Mouse (Mus musculus) T-helper 2 cell (primary cell): ENCODE measurements around the gene Abca1.

Source experiments
- in situ Hi-C: fragments of 300-600 bp; cut with MboI, MseI; formaldehyde crosslinking; loops from one replicate; pipeline ENCODE4 v1.15.1; 2025; ENCODE audit warnings: high pct_unique_total_duplicates

The Abca1 gene

DNA sequence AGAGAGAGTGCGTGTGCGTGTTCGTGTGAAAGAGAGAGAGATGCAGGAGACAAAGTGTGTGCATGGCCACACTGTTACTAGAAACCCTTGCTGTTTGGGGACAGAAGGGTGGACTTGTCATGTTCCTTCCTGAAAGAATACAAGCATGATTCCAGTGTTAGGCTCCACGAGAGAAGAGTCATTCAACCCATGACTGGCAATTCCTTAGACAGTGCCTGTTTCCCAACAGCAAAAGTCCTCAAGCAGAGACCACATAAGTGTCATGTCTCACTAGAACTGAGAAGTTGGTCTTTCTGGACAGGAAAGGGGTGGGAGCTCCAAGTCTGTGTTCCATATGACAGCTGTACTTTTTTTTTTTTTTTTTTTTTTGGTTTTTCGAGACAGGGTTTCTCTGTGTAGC, 10.1 kb downstream of the Abca1 start:
- in situ Hi-C loops = no loop called here

DNA sequence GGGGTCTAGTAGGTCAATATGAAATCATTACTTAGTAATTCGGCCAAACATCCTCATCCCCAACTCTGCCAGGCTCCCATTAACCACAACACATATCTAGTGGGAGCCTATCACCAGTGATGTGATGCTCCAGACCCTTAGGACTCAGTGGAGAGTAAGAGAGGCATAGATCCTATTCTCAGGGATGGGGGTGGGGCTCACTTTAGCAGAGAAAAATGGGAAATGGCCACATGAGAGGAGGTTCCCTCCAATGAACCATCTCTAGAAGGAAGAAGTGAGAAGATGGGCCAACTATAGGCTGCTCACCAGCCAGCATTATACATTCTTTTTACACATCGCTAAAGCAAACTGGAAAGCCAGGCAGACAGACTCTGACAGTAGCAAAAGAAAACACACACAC, 10.9 kb downstream of the Abca1 start:
- in situ Hi-C loops = no loop called here

DNA sequence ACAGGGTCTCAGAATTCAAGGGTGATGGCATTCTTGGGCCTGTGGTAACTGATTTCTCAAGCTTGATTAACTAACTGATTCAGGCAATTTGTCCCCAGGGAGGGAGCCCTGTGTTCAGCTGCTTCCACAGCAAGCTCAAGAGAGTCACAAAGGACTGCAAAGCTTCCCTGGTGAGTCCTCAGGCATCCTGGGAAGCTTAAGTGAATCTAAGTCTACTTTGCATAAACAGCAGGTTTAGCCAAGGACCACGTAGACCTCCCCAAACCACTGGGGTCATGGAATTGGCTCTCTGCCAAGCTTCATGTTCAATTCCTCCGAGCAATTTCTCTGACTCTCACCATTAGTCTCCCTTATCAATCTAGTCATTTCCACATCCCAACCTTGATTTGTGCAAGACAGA, 12.2 kb downstream of the Abca1 start:
- in situ Hi-C loops = no loop called here

DNA sequence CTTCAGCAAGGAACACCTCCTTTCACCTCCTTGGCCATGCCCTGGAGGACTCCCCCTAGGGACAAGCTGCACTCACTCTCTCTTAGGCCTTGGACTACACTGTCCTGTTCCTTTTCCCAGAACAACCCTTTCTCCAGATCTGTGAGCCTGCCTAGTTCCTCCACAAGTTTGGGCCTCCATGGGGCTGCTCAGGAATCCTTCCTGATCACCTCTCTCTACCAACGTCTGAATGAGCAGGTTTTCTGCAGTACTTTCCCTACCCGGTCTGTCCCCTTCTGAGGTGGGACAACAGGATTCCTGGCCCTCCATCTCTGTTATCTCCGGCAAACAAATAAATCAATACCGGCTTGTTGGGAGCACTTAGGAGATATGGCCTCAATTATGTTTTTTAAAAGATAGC, 12.6 kb downstream of the Abca1 start:
- in situ Hi-C loops = no loop called here

DNA sequence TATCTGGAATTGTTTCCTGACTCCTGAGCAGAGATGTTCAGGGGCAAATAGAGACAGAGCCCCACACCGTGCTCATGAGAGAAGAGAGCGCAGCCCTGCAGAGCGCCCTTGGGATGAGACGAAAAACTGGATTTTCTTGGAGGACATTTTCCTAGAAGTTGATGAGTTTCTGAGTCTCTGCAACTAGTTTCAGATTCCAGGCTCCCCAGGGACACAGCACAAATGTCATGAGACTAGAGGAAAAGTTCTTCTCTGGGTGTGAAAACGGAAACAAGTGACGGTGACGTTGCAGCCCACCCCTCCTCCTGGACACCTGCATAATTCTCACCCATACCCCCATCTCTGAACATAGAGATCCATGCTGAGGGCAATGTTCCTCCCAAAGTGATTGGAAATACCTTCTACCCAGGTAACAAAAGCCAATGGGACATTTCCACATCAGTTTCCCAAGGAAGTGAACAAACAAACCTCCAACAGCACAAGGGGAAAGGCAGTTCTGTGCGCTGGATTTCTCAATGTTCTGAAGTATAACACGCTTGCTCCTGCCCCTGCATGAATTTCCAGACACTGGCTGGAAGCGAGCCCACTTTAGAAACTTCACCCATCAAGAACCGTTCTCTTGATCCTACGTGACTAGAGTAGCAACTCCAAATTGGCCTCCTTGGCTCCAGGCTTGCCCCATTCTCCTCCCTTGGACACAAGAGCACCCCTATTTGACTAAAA, 13.3 kb downstream of the Abca1 start:
- in situ Hi-C loops = no loop called here

DNA sequence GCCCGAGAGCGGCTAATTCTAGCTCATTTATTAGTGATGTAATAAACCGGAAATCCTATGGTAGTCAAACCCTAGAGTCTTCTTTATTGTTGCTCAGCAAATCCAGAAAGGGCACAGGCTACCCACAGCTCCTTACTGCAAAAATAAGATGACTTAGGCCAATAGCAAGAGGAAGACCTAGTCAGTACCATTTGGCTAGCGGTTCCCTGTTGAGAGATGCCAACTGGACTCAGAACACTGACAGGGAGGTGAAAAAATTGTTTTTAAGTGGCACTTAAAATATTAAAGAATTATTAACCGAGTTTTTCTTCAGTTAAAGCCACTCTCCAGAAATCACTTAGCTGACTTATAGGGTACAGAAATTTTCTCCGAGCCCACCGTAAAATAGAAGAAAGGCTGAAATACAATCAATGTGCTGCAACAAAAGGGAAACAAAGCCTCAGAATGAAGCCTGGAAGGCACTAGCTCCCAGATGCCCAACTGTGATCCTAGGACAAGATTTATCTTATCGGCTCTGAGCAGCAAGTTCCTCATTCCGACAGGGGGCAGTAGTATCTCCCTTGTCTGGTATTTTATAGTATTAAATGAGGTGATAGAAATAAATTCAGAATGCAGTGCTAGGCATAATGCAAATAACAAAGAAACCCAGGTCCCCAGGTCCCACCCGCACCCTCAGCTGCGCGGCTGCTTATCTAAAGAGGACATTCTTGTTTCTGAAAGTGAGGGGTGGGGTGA, 14.1 kb downstream of the Abca1 start:
- in situ Hi-C loops = no loop called here

DNA sequence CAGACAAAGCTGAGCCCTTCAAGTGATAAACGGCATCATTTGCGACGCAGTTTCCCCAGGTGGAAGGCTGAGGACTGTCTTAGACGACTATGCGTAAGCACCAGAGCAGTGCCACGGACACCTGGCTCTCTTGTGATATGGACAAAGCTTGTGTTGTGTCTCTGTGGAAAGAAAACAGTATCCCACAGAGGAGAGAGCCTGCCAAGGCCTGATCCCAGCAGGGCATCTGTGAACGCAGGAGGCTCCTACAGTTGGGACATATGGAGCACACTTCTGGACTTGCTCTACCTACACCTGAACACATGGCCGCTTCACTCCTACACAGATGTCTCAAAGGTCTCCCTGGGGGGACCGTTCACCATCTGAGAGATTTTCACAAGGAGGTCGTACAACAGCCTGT, 15.1 kb downstream of the Abca1 start:
- in situ Hi-C loops = no loop called here

DNA sequence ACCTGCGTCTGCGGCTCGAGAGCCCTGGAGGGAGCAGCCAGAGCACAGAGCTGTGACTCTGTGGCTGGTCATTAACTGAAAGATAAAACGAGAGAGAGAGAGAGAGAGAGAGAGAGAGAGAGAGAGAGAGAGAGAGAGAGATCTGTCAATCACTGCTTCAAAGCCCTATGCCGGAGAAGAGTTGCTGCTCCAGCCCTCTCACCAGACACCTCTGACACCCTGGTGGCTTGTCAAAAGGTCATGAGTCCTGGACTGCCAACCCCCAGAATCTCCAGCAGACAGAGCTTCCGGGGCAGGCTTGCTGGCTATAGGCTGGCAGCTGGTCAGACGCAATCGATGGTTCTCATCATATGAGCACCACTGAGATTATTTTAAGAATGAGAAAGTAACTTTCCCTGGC, 15.7 kb downstream of the Abca1 start:
- in situ Hi-C loops = no loop called here

DNA sequence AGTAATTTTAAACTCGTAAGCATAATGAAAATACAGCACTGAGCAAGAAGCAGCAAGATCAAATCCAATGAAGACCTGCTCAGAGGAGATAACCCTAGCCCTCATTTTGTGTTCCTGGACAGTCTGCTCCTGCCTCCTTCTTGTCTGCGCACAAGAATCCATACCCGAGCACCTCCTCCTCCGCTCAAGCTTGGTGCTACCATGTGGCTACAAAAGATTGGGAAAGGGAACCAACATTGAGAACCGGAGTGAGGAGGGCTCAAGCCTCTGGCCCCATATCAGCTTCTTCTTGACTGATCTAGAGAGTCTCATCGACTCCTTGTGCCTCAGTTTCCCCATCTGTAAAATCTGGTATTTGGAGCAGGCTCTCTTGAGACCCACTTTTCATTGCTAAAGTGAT, 19.0 kb downstream of the Abca1 start:
- in situ Hi-C loops = no loop called here

DNA sequence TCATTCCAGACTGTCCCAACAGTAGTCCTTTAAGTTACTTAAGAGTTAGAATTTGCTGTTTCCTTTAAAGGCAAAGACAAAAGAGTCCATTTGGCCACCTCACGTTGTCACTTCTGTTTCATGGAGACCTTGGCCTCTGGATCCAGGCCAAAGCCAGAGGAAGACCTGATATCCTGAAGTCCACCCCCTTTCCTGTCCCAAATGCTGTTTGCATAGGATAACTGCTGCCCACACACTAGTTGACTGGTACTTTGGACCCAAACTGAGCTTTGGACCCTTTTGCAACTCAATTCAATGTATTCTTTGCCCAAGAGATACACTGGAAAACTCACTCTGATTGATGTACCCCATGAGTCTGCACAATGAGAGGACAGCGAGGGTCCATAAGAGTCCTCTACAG, 20.2 kb downstream of the Abca1 start:
- in situ Hi-C loops = no loop called here

DNA sequence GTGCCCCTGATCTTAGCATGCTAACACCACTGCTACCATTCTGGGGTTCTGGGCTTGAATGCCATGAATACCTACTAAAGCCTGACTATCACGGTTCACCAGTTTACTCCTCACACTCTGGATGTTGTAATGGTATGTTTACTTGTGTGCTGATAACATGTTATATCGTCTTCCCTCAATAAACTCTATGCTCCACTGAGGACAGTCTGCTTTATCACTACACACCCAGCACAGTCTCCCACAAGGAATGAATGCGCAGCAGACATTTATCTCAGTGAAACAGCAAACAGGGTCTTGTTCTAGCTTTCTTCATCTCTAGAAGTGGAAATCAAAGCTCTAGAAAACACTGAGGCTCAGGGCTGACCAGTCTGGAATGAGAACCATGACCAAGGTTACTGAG, 20.7 kb downstream of the Abca1 start:
- in situ Hi-C loops = no loop called here

DNA sequence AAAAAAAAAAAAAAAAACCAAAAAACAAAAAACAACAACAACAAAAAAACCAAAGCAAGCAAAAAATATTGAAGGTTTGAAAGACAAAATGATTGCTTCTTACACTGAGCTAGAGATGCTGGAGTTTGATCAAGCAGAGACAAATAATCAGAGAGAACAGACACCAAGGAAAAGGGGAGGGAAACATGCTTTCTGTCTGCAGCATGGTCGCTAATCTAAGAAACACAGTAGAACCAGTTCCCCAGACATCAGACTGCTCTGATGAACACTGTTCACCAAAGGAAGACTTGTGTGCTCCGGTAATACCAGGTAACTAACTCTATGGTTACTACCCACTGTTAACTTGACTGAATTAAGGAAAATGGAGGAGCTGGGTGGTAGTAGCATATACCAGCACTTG, 22.6 kb downstream of the Abca1 start:
- in situ Hi-C loops = no loop called here

DNA sequence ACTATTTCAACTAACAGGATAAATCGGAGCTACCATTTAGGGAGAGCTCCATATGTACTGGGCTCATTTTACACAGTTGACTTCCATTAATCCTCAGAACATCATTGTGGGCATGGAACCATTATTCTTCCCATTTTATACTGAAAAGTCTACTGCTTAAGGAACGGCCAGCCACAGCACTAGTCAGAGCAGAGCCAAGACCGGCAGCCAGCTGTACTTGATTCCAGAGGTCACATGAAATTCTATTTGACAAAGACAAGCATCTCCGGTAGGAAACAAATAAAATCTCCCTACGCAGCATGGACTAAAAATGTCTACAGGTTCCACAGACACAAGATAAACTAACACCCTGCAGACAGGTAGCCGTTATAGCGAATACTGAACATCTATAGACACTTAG, 24.9 kb downstream of the Abca1 start:
- in situ Hi-C loops = no loop called here

DNA sequence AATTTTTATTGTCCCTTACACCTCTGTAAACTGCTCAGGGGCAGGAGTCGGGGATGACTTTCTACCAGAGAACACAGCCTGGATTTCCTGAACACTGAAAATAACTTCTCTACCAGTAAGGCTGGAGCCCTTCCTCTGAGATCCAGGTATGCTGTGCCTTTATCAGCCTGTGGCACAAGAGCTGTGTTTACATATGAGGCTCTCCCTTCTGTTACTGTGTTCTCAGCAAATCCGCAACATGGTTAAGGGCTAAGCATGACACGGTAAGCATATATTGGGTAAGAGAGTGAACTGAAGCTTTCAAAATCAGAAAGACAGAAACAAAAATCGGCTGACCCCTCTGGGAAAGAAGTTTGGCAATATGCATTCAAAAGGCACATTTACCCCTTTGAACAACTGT, 25.7 kb downstream of the Abca1 start:
- in situ Hi-C loops = no loop called here

DNA sequence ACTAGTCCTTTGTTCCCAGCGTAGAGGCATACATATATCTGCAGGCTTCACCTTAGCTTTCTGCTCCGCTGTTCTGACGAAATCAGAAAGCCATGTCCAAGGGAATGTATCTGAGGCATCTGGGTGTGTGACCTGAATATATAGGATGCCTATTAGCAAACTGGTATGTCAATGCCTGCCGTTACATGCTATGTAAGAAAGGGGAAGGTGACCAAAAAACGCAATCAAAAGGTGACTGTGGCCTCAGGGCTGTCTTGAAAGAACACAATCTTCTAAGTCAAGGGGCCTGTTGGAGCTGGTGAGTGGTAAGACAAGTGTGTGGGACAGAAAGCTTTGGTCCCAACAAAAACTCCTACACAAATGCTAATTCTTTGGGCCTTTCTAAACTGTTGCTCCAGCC, 28.2 kb downstream of the Abca1 start:
- in situ Hi-C loops = no loop called here

DNA sequence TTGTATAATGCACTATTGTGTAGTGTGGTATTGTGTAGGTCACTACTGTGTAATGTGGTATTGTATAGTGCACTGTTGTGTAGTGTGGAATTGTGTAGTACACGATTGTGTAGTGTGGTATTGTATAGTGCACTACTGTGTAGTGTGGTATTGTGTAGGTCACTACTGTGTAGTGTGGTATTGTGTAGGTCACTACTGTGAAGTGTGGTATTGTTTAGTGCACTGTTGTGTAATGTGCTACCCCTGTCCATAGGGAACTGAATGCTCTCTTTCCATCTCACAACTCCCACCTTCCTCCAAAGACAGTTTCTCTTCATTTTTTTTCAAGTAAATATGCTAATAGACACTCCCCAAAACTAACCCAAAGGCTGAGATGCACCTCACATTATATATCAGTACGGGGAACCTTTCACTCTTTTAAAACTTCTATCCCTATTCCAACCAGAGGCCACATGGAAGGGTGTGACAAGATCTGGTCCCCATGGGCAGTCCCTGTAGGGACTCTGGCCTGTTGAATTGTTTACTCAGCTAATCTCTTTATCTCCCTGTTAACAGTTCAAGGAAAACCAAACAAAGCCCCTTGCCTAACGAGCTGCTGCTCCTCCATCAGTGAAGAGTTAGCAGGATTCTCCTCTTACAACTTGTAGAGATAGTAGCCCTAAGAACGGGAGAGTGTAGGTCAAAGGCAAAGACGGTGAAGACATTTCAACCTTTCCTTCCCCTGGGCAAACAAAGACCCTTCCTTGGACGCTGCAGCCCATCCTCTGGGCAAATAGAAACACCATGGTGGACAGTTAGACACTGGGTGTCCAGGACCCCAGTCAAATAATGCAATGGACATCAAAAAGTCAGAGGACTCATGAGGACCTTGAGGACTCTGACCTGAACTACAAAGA, 28.8 kb downstream of the Abca1 start:
- in situ Hi-C loops = no loop called here

DNA sequence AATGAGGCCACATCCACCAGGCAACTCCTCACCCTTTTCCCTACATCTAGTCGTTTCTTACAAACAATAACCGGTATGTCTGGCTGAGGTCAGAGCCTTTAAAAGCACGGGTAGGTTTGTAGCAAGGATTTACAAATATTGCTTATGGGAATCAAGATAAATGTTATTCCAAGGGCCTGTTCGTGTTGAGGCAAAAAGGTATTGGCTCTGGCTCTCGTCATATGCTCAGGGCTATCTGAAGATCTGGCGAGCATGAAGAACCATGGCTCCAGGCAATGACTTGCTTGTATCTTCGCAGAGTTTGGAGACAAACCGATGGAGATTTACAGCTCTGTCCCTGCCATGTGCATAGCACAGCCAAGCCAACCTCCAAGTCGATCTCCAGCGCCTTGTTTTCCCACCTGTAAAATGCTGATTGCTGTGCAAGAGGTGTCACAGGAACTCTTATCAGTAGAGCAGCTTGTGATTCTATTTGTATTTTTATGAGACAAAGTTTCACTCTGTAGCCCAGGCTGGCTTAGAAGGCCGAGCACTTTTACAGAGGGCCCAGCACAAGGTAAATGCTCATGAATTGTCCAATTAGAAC, 29.9 kb downstream of the Abca1 start:
- in situ Hi-C loops = no loop called here

DNA sequence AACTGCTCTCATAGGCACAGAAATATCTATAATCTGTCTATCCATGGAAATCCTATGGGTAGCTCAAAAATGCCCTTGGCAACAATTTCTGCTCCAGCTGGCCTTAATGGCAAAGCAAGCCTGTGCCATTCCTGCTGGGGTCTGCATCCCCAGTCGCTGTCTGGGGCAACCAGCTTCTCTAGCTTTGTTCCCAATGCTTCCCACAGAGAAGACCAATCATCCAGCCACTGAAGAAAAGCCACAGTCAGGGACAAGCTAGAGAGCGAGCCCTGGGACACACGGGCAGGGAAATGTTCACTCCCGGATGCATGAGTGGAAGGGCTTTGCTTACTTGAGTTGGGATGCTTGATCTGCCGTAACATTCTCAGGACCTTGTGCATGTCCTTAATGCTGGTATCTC, 32.4 kb downstream of the Abca1 start:
- in situ Hi-C loops = no loop called here

DNA sequence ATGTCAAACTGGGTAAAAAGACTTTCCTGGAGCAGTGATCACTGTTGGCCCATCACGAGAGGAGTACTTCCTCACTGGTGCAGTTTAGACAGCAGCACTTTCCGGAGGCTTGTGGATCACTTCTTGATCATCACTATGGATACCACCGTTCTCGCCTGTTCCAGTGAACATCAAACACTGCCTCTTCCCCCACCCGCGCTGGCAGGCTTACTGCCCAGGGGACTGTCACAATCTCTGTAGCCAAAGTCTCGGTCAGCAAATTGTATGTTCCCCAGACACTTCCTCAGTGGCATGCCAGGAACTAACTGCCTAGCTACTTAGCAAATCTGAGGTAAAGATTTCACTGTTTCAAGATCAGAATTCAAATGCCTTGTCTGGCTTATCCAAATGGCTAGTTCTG, 32.9 kb downstream of the Abca1 start:
- in situ Hi-C loops = no loop called here

DNA sequence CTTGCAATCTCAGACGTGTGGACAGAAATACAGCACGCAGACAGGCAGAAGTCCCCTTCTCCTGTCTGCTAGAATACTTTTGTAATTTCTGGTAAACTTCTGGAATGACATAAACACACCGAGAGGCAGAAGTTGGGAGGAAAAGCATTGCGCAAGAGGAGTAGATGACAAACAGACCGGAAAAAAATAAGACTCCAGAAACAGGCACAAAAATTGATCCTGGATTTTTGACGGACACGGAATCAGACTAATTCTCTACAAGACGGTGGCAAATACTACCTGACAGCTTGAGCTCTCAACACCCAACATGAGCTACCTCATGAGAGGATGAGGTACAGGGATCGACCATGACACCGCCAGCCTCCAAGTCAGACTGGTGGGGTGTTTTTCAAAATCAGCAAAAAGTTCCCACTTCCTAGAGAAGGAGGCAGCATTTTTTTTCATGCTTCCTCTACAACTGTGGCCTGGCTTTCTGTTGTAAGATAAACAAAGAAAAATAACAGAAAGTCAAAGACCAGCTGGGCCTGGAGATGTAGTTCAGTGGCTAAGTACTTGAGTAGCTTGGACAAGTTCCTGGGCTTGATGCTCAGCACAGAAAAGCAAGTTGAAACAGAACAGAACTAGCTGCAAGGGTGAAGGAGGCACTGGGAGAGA, 34.7 kb downstream of the Abca1 start:
- in situ Hi-C loops = no loop called here

DNA sequence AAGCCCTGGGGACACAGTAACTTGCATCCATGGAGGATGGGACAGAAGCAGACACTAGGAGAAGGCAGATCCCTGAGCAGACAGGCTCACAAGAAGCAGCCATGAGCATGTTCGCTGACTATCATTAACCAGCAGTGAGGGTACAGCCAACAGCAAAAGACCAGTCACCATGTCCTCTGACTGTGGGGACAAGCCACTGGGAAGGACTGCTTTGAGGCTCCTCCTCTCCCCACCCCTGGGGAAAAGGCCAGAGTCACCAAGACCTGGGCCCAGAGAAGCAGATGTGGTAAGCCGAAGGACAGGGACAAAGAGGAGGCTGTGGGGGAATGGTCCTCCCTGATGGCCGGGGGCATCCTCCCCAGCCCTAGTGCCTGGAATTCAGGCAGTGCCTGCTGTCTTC, 37.4 kb downstream of the Abca1 start:
- in situ Hi-C loops = no loop called here
